Mouse (Mus musculus): ENCODE results near the gene Bnipl. TPM values are rescaled to one million over a fixed set of nuclear protein-coding genes. Genes with fewer than 3 reads are reported as not detected.

The Bnipl gene
- total and polyA plus RNA-seq, 2 experiments from 2014 or later, result not detected

- Histone ChIP-seq H3K36me3 (ENCODE audit: insufficient read depth, low read length) (peaks cover 15% of the 10 kb centered on the region), H3K27ac (ENCODE audit: low read depth, low read length) (peak within 1 kb of the TSS; percentile 97), H3K27me3 (ENCODE audit: insufficient read depth, low read length) (no peaks in the 10 kb centered on the region), H3K4me2 (ENCODE audit: low read depth, low read length, poor library complexity, severe bottlenecking) (peak within 1 kb of the TSS; percentile 74), H3K4me1 (ENCODE audit: insufficient read depth, low read length) (peaks cover 29% of the 10 kb centered on the region), H3K4me3 (ENCODE audit: low read depth, low read length) (peak within 1 kb of the TSS; percentile 86), H3K9me3 (ENCODE audit: low read length) (no peaks in the 10 kb centered on the region), H3K9ac (replicated peaks; ENCODE audit: low read length, poor library complexity, severe bottlenecking) (peak within 1 kb of the TSS; percentile 87)
- peak; percentile 90 for ATAC-seq (ENCODE audit: low FRiP score)
- peak; percentile 24 for TF ChIP-seq CTCF (IDR thresholded peaks at IDR 0.05)
- peak; percentile 97 for DNase-seq (ENCODE audit: low spot score)
- under 1% methylated on average over 64 of the region's 64 CpGs for WGBS
Observed at GRCm38 (mm10) chr3:95228148-95228893, 22.7 kb downstream of the Bnipl start, which contains the start of gene Cdc42se1. Cdc42se1 (plus strand) TSS chr3:95228732.

GRCm38 (mm10) chr3:95227214-95227613, 23.8 kb downstream of the Bnipl start:
- ATAC-seq (ENCODE audit: low FRiP score) (no peak), DNase-seq (ENCODE audit: low spot score) (peak; percentile 55)
- no peaks in the 10 kb centered on the region for H3K27me3 ChIP-seq (ENCODE audit: insufficient read depth, low read length)
- peaks cover 29% of the 10 kb centered on the region for H3K4me1 ChIP-seq (ENCODE audit: insufficient read depth, low read length)
- H3K36me3 ChIP-seq (ENCODE audit: insufficient read depth, low read length), result peaks cover 16% of the 10 kb centered on the region
- peak overlapping the region; percentile 87 for H3K9ac ChIP-seq (replicated peaks; ENCODE audit: low read length, poor library complexity, severe bottlenecking)
- 11% methylated on average over 1 of the region's 1 CpGs for WGBS
- peak overlapping the region; percentile 86 for H3K4me3 ChIP-seq (ENCODE audit: low read depth, low read length)
- H3K9me3 ChIP-seq (ENCODE audit: low read length), result no peaks in the 10 kb centered on the region
- TF ChIP-seq CTCF (IDR thresholded peaks at IDR 0.05), result no peak
- H3K4me2 ChIP-seq (ENCODE audit: low read depth, low read length, poor library complexity, severe bottlenecking), result peak overlapping the region; percentile 74
- H3K27ac ChIP-seq (ENCODE audit: low read depth, low read length), result peak overlapping the region; percentile 97

- Histone ChIP-seq H3K27me3 (ENCODE audit: insufficient read depth, low read length) (no peaks in the 10 kb centered on the region), H3K27ac (ENCODE audit: low read depth, low read length) (no peak overlapping the region), H3K4me2 (ENCODE audit: low read depth, low read length, poor library complexity, severe bottlenecking) (peak overlapping the region; percentile 31; the same call in 1 of the 2 replicates), H3K4me3 (ENCODE audit: low read depth, low read length) (peak overlapping the region; percentile 9), H3K4me1 (ENCODE audit: insufficient read depth, low read length) (peaks cover 14% of the 10 kb centered on the region; the same call in 1 of the 2 replicates), H3K36me3 (ENCODE audit: insufficient read depth, low read length) (peaks cover 22% of the 10 kb centered on the region; the same call in 1 of the 2 replicates), H3K9me3 (ENCODE audit: low read length) (no peaks in the 10 kb centered on the region), H3K9ac (replicated peaks; ENCODE audit: low read length, poor library complexity, severe bottlenecking) (no peak overlapping the region)
- ATAC-seq (ENCODE audit: low FRiP score), result no peak
- peak; percentile 46 for DNase-seq (ENCODE audit: low spot score)
- 23% methylated on average over 6 of the region's 6 CpGs for WGBS
- TF ChIP-seq CTCF (IDR thresholded peaks at IDR 0.05), result no peak
Observed at GRCm38 (mm10) chr3:95224295-95224694, 26.7 kb downstream of the Bnipl start.

- ATAC-seq (ENCODE audit: low FRiP score) (no peak), DNase-seq (ENCODE audit: low spot score) (no peak)
- Histone ChIP-seq H3K27ac (ENCODE audit: low read depth, low read length) (no peak overlapping the region), H3K9me3 (ENCODE audit: low read length) (no peaks in the 10 kb centered on the region), H3K4me1 (ENCODE audit: insufficient read depth, low read length) (peaks cover 14% of the 10 kb centered on the region; the same call in 1 of the 2 replicates), H3K27me3 (ENCODE audit: insufficient read depth, low read length) (no peaks in the 10 kb centered on the region), H3K4me3 (ENCODE audit: low read depth, low read length) (no peak overlapping the region), H3K4me2 (ENCODE audit: low read depth, low read length, poor library complexity, severe bottlenecking) (no peak overlapping the region), H3K36me3 (ENCODE audit: insufficient read depth, low read length) (peaks cover 23% of the 10 kb centered on the region; the same call in 1 of the 2 replicates), H3K9ac (replicated peaks; ENCODE audit: low read length, poor library complexity, severe bottlenecking) (no peak overlapping the region)
- TF ChIP-seq CTCF (IDR thresholded peaks at IDR 0.05), result no peak
- 97% methylated on average over 2 of the region's 2 CpGs for WGBS
Observed at GRCm38 (mm10) chr3:95223041-95223440, 28.0 kb downstream of the Bnipl start.

- Histone ChIP-seq H3K27me3 (ENCODE audit: insufficient read depth, low read length) (no peaks in the 10 kb centered on the region), H3K9me3 (ENCODE audit: low read length) (no peaks in the 10 kb centered on the region), H3K9ac (replicated peaks; ENCODE audit: low read length, poor library complexity, severe bottlenecking) (no peak overlapping the region), H3K4me3 (ENCODE audit: low read depth, low read length) (no peak overlapping the region; the same call in 1 of the 2 replicates), H3K27ac (ENCODE audit: low read depth, low read length) (no peak overlapping the region), H3K4me2 (ENCODE audit: low read depth, low read length, poor library complexity, severe bottlenecking) (peak overlapping the region; percentile 67; the same call in 1 of the 2 replicates), H3K4me1 (ENCODE audit: insufficient read depth, low read length) (no peaks in the 10 kb centered on the region), H3K36me3 (ENCODE audit: insufficient read depth, low read length) (peaks cover 29% of the 10 kb centered on the region; the same call in 1 of the 2 replicates)
- DNase-seq (ENCODE audit: low spot score), result no peak
- 83% methylated on average over 6 of the region's 6 CpGs for WGBS
- TF ChIP-seq CTCF (IDR thresholded peaks at IDR 0.05), result peak; percentile 3; the same call in 1 of the 2 replicates
- ATAC-seq (ENCODE audit: low FRiP score), result no peak
Observed at GRCm38 (mm10) chr3:95218466-95219137, 32.4 kb downstream of the Bnipl start.
